9 mouse cellular contexts compared by ENCODE assay signal in the genomic region with DNA sequence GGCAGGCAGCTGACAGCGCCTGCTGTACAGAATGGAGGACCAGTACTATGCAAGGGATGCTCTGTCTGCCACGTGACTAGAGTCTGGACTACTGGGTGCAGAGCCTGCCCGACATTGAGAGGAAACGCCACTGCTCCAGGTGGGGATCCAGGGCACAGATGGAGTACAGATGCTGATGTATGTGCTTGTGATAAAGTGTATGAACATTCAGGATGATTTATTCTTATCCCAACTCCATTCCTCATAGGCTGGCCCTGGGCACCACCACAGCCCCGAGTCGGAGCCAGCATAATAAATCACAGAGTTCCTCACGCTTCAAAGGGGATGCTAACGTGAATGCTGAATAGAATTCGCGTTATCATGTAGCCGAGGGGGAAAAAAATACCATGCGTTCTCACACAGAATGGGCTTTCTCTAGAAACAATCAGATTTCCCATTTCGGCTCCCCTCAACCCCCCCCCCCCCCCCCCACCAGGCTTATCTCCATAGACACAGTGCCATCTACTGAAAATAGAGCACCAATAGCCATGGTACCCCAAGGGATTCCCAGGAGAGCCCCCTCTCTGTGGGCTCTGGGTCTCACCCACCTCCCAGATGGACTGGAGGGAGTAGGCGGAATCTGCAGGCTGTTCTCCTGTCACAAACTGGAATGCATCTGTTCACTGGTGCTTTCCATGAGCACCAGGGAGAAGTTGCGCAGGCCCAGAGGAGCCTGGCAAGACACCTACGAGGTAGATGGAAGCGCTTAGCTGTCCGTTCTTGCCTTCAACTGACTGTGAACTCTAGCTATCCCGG.
DNase-seq lines count a peak whose midpoint lies in the region; ATAC-seq and TF ChIP-seq lines count a peak whose summit lies in the region.
"Had no signal": no experiment of that assay in that cellular context is flagged by ENCODE, and none has a peak within 500 bp of the region (broad histone marks: within the 10 kb centered on the region; RNA-seq: fewer than 3 reads in every experiment).

No protein-coding gene starts in this region.

- intact Hi-C loops in heart, postnatal 10 days (cut with DNase I), result no loop called here
- intact Hi-C loops in gastrocnemius, adult 2 months (cut with DNase I), result no loop called here

- no peak overlapping the region for H3K4me3 ChIP-seq in forebrain, embryonic 13.5 days
- no peak overlapping the region for H3K4me3 ChIP-seq in forebrain, embryonic 12.5 days (replicated peaks)
- no peak overlapping the region for H3K4me3 ChIP-seq in gastrocnemius, adult 2 months

- H3K9ac ChIP-seq in forebrain, embryonic 13.5 days, result no peak overlapping the region
- H3K9ac ChIP-seq in forebrain, embryonic 12.5 days, result no peak overlapping the region

- 0 out of 2 replicates have a peak, but pooled peaks cover 4% of the 10 kb centered on the region for H3K4me1 ChIP-seq in forebrain, embryonic 13.5 days
- no peaks in the 10 kb centered on the region for H3K4me1 ChIP-seq in forebrain, embryonic 12.5 days

- no peak overlapping the region for H3K27ac ChIP-seq in forebrain, embryonic 13.5 days
- H3K27ac ChIP-seq in forebrain, embryonic 12.5 days, result no peak overlapping the region
- no peak overlapping the region for H3K27ac ChIP-seq in gastrocnemius, adult 2 months

- H3K27me3 ChIP-seq in forebrain, embryonic 13.5 days, result no peaks in the 10 kb centered on the region
- no peaks in the 10 kb centered on the region for H3K27me3 ChIP-seq in forebrain, embryonic 12.5 days

- H3K4me2 ChIP-seq in forebrain, embryonic 13.5 days, result no peak overlapping the region
- H3K4me2 ChIP-seq in forebrain, embryonic 12.5 days, result no peak overlapping the region

- peak; percentile 54 to 70 for DNase-seq in frontal cortex, postnatal 25 days (ENCODE audit: low spot score in 2 of 2)
- DNase-seq in left cerebral cortex, adult 18-20 months (ENCODE audit: low spot score in 2 of 2), result peak; percentile 84 to 90
- DNase-seq in right cerebral cortex, adult 18-20 months, result peak; percentile 91
- no peak for DNase-seq in thymus, adult 18-20 months
- no peak for DNase-seq in heart, postnatal 10 days
- no peak for DNase-seq in gastrocnemius, adult 2 months
- DNase-seq: cerebellum, postnatal 14 days had no signal

- WGBS in forebrain, embryonic 13.5 days, result 77% methylated on average over 19 of the region's 19 CpGs
- 83% methylated on average over 19 of the region's 19 CpGs for WGBS in forebrain, embryonic 12.5 days

- ATAC-seq in forebrain, embryonic 13.5 days, result peak; percentile 69
- ATAC-seq in forebrain, embryonic 12.5 days (ENCODE audit: low FRiP score), result no peak

- no peaks in the 10 kb centered on the region for H3K36me3 ChIP-seq in forebrain, embryonic 13.5 days (ENCODE audit: poor library complexity, severe bottlenecking)
- no peaks in the 10 kb centered on the region for H3K36me3 ChIP-seq in forebrain, embryonic 12.5 days (replicated peaks)

- TF ChIP-seq CTCF in gastrocnemius, adult 2 months (IDR thresholded peaks at IDR 0.05), result no peak

- H3K9me3 ChIP-seq in forebrain, embryonic 13.5 days (replicated peaks), result no peaks in the 10 kb centered on the region
- H3K9me3 ChIP-seq in forebrain, embryonic 12.5 days, result no peaks in the 10 kb centered on the region

Comparison
In these comparisons a context has a peak if more than half of its experiments do, and no peak if none do; other contexts are left out.
1. DNase-seq: peak in frontal cortex, postnatal 25 days (2 of 2), left cerebral cortex, adult 18-20 months (2 of 2) and right cerebral cortex, adult 18-20 months (single experiment); none in thymus, adult 18-20 months (0 of 2), heart, postnatal 10 days (0 of 2) and gastrocnemius, adult 2 months (single experiment).